Mouse (Mus musculus) heart, adult 2 months (tissue): ENCODE data around the gene Cops3. TPM values are rescaled to one million over a fixed set of nuclear protein-coding genes. Genes with fewer than 3 reads are reported as not detected.

Experiments used
- DNase-seq, 2 experiments: peaks; one replicate each; pipeline ENCODE4 v3.0.0; 2021
- H3K27ac ChIP-seq: fragments of 200-600 bp; 2 replicates; pipeline ENCODE4 v1.8.1; 2022
- H3K27me3 ChIP-seq: fragments of 200-500 bp; 2 replicates; pipeline ENCODE4 v1.6.1; 2012; ENCODE audit warnings: mild to moderate bottlenecking, low read length, inconsistent platforms, mixed read lengths; ENCODE audit not compliant: control insufficient read depth, insufficient read depth
- H3K36me3 ChIP-seq: fragments of 200-500 bp; 2 replicates; pipeline ENCODE4 v1.6.1; 2012; ENCODE audit warnings: low read length, inconsistent platforms; ENCODE audit not compliant: control insufficient read depth, insufficient read depth
- H3K4me1 ChIP-seq: fragments of 200-500 bp; 2 replicates; pipeline ENCODE4 v1.6.1; 2011; ENCODE audit warnings: low read length; ENCODE audit not compliant: control insufficient read depth, insufficient read depth
- H3K4me3 ChIP-seq: fragments of 200-600 bp; 2 replicates; pipeline ENCODE4 v1.8.1; 2022
- H3K79me2 ChIP-seq: fragments of 200-500 bp; replicated peaks from 2 replicates; pipeline ENCODE4 v1.6.1; 2012; ENCODE audit warnings: mild to moderate bottlenecking, inconsistent platforms, low read length, moderate library complexity, mixed read lengths; ENCODE audit not compliant: control insufficient read depth, insufficient read depth
- H3K9ac ChIP-seq: fragments of 200-500 bp; 2 replicates; pipeline ENCODE4 v1.6.1; 2012; ENCODE audit warnings: low read depth, mild to moderate bottlenecking, control low read depth, inconsistent platforms, low read length, mixed read lengths
- CTCF ChIP-seq: fragments of 200-600 bp; IDR thresholded peaks from 2 replicates; pipeline ENCODE4 v1.8.1; 2022; ENCODE audit warnings: antibody characterized with exemption, mild to moderate bottlenecking, moderate library complexity
- EP300 ChIP-seq: fragments of 200-500 bp; IDR thresholded peaks from 2 replicates; pipeline ENCODE4 v1.6.1; 2011; ENCODE audit warnings: low read depth, low read length, control low read depth; ENCODE audit not compliant: insufficient read depth
- POLR2A ChIP-seq: fragments of 200-500 bp; IDR thresholded peaks from 2 replicates; pipeline ENCODE4 v1.6.1; 2011; ENCODE audit warnings: mild to moderate bottlenecking, low read depth, low read length, control low read depth; ENCODE audit not compliant: insufficient read depth
- WGBS: fragments of 180-500 bp; shearing (Covaris S2); methylation state at CpG from one replicate; pipeline ENCODE4 v1.1.7; 2018; 5-methylcytosine and 5-hydroxymethylcytosine counted together
- intact Hi-C: fragments of 180-260 bp; cut with DNase I; formaldehyde crosslinking; loops from one replicate; pipeline ENCODE4 v1.15.1; 2025
- polyA plus RNA-seq: library from polyadenylated mRNA; depleted of rRNA; stranded (reverse); fragments of >200 nt; gene quantifications from 2 replicates; pipeline ENCODE4 v1.2.3, GENCODE M21; 2012
- total RNA-seq, 2 experiments: library from RNA; stranded (reverse); gene quantifications; 2 replicates each; pipeline ENCODE4 v1.2.3; 2021

Gene Cops3
- total and polyA plus RNA-seq, 3 experiments, result 28.4 to 75.5 (median 67.7) TPM

- TF ChIP-seq CTCF (no peak), POLR2A (no peak), EP300 (no peak)
- DNase-seq, result no peak
- Histone ChIP-seq H3K27ac (no peak overlapping the region), H3K4me1 (peaks cover 5% of the 10 kb centered on the region; the same call in 1 of the 2 replicates), H3K79me2 (no peaks in the 10 kb centered on the region), H3K4me3 (no peak overlapping the region), H3K9ac (no peak overlapping the region), H3K36me3 (peaks cover 2% of the 10 kb centered on the region), H3K27me3 (no peaks in the 10 kb centered on the region)
- 75% methylated on average over 5 of the region's 5 CpGs for WGBS
- intact Hi-C loops, result no loop called here
These were observed 62.4 kb downstream of the Cops3 start for GRCm38 (mm10) chr11:59777259-59777658.

DNA sequence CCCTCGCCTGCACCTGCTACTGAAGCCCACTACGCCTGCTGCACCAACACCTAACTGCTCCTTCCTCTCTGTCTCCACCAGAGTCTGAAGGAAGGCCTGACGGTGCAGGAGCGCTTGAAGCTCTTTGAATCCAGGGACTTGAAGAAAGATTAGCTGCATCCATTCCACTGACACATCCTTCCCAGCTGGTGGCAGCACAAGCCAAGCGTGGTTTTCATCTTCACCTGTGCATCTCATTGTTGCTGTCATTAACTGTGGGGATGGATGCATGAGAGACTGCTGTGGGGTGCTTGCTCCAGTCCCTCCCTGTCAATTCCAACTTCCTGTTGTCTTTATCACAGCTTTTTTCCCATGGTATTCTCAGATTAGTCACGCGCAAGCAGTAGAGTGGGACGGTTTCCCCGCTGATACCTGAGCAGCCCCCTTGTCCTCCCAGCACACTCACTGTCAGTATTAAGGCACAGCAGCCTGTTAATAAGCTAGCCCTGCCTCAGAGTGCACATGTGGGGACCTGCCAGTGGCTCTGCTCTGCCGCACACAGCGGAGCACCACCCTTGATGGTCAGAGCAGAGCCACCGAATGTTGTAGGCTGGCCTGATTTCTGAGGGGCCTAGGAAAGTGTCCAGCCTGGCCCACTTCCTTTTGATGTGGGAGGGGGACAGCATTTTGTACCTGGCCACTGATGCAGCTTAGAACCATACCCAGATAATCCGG lies 64.0 kb downstream of the Cops3 start:
- intact Hi-C loops, result no loop called here
- Histone ChIP-seq H3K27me3 (no peaks in the 10 kb centered on the region), H3K79me2 (no peaks in the 10 kb centered on the region), H3K9ac (no peak overlapping the region), H3K36me3 (peaks cover 4% of the 10 kb centered on the region), H3K4me3 (no peak overlapping the region), H3K4me1 (peaks cover 5% of the 10 kb centered on the region; the same call in 1 of the 2 replicates), H3K27ac (no peak overlapping the region)
- TF ChIP-seq EP300 (no peak), CTCF (peak; percentile 32)
- no peak for DNase-seq
- 84% methylated on average over 13 of the region's 13 CpGs for WGBS

DNA sequence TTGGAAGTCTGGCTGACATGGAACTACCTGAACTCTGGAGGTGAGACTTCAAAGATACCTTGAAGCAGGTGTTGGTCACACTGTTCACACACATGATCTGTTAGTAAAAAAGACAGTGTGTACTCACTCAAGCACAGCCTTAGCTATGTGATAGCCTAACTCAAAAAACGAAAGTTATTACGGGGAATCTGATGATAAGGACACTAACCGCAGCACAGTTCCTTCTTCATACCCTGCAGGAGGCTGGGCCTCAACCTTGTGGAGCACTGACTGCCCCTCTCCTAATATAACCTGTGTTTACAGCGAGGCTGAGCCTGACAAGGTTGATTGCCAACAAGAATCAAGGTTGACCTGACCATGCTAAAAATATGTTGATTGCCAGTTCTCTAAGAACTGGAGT lies 65.1 kb downstream of the Cops3 start:
- TF ChIP-seq EP300, result no peak
- 67% methylated on average over 4 of the region's 4 CpGs for WGBS
- H3K4me1 ChIP-seq, result peaks cover 3% of the 10 kb centered on the region; the same call in 1 of the 2 replicates

DNA sequence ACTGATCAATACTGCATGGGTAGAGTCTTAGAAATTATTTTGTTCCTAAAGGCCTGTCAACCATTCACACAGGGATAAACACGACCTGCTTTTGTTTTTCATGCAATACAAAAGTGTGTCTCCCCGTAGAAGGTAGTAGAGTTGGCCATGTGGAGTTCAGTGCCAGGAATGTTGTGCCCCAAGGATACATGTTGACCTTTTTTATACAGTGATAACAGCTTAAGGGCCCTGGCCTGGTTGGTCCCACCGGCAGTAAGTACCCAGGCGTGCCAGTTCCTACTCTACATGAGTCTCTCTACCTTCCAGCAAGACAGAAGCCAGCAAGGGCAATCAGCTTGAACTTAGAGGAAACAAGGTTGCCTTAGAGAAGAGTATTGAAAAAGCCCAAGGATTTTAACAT lies 66.7 kb downstream of the Cops3 start:
- Histone ChIP-seq H3K27me3 (no peaks in the 10 kb centered on the region), H3K4me1 (peaks cover 3% of the 10 kb centered on the region; the same call in 1 of the 2 replicates), H3K27ac (no peak overlapping the region), H3K79me2 (no peaks in the 10 kb centered on the region), H3K9ac (no peak overlapping the region), H3K36me3 (peaks cover 5% of the 10 kb centered on the region), H3K4me3 (no peak overlapping the region)
- 66% methylated on average over 4 of the region's 4 CpGs for WGBS
- DNase-seq, result no peak
- TF ChIP-seq CTCF (no peak), POLR2A (no peak), EP300 (no peak)
- intact Hi-C loops, result no loop called here

More for the DNA sequence above, 65.1 kb downstream of the Cops3 start:
- Histone ChIP-seq H3K9ac (no peak overlapping the region), H3K36me3 (peaks cover 5% of the 10 kb centered on the region), H3K79me2 (no peaks in the 10 kb centered on the region), H3K27ac (no peak overlapping the region), H3K4me3 (no peak overlapping the region), H3K27me3 (no peaks in the 10 kb centered on the region)
- intact Hi-C loops, result no loop called here
- DNase-seq, result no peak

DNA sequence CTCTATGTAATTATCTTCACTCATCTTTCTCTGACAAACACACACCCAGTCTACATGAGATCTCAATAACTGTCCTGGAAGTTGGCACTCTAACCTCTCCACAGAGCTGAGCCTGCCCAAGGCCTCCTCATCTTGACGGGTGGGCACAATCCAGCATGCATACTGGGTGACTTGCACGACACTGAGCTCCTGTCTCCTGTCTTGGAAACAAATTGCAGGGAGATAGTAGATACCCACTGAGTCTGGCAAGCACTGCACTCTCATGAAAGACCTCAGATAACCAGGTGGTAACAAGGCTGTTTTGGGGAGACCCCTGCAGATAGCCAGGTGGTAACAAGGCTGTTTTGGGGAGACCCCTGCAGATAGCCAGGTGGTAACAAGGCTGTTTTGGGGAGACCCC lies 67.3 kb downstream of the Cops3 start:
- Histone ChIP-seq H3K9ac (no peak overlapping the region), H3K36me3 (peaks cover 5% of the 10 kb centered on the region), H3K79me2 (no peaks in the 10 kb centered on the region), H3K27me3 (no peaks in the 10 kb centered on the region), H3K4me1 (peaks cover 3% of the 10 kb centered on the region; the same call in 1 of the 2 replicates), H3K4me3 (no peak overlapping the region), H3K27ac (no peak overlapping the region)
- no peak for TF ChIP-seq POLR2A
- DNase-seq, result no peak
- intact Hi-C loops, result no loop called here
- 74% methylated on average over 2 of the region's 2 CpGs for WGBS

GRCm38 (mm10) chr11:59770753-59771152 lies 68.9 kb downstream of the Cops3 start:
- Histone ChIP-seq H3K4me3 (no peak overlapping the region), H3K36me3 (peaks cover 5% of the 10 kb centered on the region), H3K4me1 (peaks cover 3% of the 10 kb centered on the region; the same call in 1 of the 2 replicates), H3K9ac (no peak overlapping the region), H3K27me3 (no peaks in the 10 kb centered on the region), H3K79me2 (no peaks in the 10 kb centered on the region), H3K27ac (no peak overlapping the region)
- TF ChIP-seq EP300 (no peak), POLR2A (no peak), CTCF (no peak)
- 46% methylated on average over 7 of the region's 7 CpGs for WGBS
- intact Hi-C loops, result no loop called here
- no peak for DNase-seq
